Mouse (Mus musculus) G1E (cell line): ENCODE data around the gene Psmb7. TPM values are rescaled to one million over a fixed set of nuclear protein-coding genes. Genes with fewer than 3 reads are reported as not detected.
A peak's percentile ranks its signal among the peaks of the same experiment; 100 is the strongest.

ENCODE experiments used
- ATAC-seq: 2 replicates; pipeline ENCODE4 v1.8.0; 2016; ENCODE audit warnings: mild to moderate bottlenecking; ENCODE audit not compliant: insufficient number of reproducible peaks, poor library complexity, low FRiP score, severe bottlenecking; ENCODE audit errors: extremely low read depth
- DNase-seq: peaks from one replicate; pipeline ENCODE4 v3.0.0; 2012; ENCODE audit warnings: low spot score
- H3K27me3 ChIP-seq: 2 replicates; pipeline ENCODE4 v1.6.1; 2012; ENCODE audit warnings: mild to moderate bottlenecking, low read length, inconsistent platforms; ENCODE audit not compliant: insufficient read depth
- H3K36me3 ChIP-seq: replicated peaks from 2 replicates; pipeline ENCODE3; 2012; ENCODE audit warnings: mild to moderate bottlenecking, inconsistent platforms
- H3K4me1 ChIP-seq: 2 replicates; pipeline ENCODE4 v1.6.1; 2012; ENCODE audit warnings: low read depth, low read length, inconsistent platforms, mixed read lengths; ENCODE audit not compliant: insufficient read depth
- H3K4me3 ChIP-seq: 2 replicates; pipeline ENCODE4 v1.5.1; 2012; ENCODE audit warnings: low read depth, mild to moderate bottlenecking, inconsistent platforms, low read length, moderate library complexity, mixed read lengths
- H3K9me3 ChIP-seq: replicated peaks from 2 replicates; pipeline ENCODE4 v1.6.1; 2012; ENCODE audit warnings: inconsistent platforms
- CTCF ChIP-seq: IDR thresholded peaks from 2 replicates; pipeline ENCODE4 v1.5.1; 2012; ENCODE audit warnings: low read depth, low read length, inconsistent platforms, mixed read lengths
- GATA1 ChIP-seq: IDR thresholded peaks from 2 replicates; pipeline ENCODE4 v1.6.1; 2012; ENCODE audit warnings: borderline replicate concordance, low read length, inconsistent platforms, mixed read lengths
- GATA2 ChIP-seq: IDR thresholded peaks from 2 replicates; pipeline ENCODE4 v1.6.1; 2012; ENCODE audit warnings: low read depth, low read length, inconsistent platforms, borderline replicate concordance
- POLR2AphosphoS5 ChIP-seq: IDR thresholded peaks from 2 replicates; pipeline ENCODE4 v1.6.1; 2012; ENCODE audit warnings: low read depth, low read length, inconsistent platforms; ENCODE audit not compliant: insufficient replicate concordance
- TAL1 ChIP-seq: conservative IDR thresholded peaks from 2 replicates; pipeline ENCODE4 v1.6.1; 2012; ENCODE audit warnings: low read depth, low read length, inconsistent platforms, mixed read lengths
- polyA plus RNA-seq: library from polyadenylated mRNA; stranded (reverse); fragments of >175 nt; gene quantifications from 2 replicates; pipeline ENCODE4 v1.2.3, GENCODE M21; 2012
- total RNA-seq, 2 experiments: library from RNA; stranded (forward) in 1 of 2; stranded (reverse) in 1 of 2; fragments of 200-1000 nt in 1 of 2; fragments of >200 nt in 1 of 2; fragmentation: Nextera tagmentation in 1 of 2; gene quantifications; 2 replicates each; pipeline ENCODE4 v1.2.3; 2014 to 2017

Gene Psmb7
- total and polyA plus RNA-seq, 3 experiments, result 15.2 to 261 (median 114) TPM

- Histone ChIP-seq H3K4me1 (peaks cover 20% of the 10 kb centered on the region), H3K36me3 (peaks cover 89% of the 10 kb centered on the region), H3K27me3 (no peaks in the 10 kb centered on the region), H3K4me3 (no peak overlapping the region), H3K9me3 (no peaks in the 10 kb centered on the region)
- ATAC-seq (no peak), DNase-seq (peak; percentile 27)
- TF ChIP-seq GATA2 (no peak), GATA1 (no peak), CTCF (no peak), TAL1 (no peak), POLR2AphosphoS5 (no peak)
Observed at GRCm38 (mm10) chr2:38591751-38592459, 52.0 kb downstream of the Psmb7 start.

DNA sequence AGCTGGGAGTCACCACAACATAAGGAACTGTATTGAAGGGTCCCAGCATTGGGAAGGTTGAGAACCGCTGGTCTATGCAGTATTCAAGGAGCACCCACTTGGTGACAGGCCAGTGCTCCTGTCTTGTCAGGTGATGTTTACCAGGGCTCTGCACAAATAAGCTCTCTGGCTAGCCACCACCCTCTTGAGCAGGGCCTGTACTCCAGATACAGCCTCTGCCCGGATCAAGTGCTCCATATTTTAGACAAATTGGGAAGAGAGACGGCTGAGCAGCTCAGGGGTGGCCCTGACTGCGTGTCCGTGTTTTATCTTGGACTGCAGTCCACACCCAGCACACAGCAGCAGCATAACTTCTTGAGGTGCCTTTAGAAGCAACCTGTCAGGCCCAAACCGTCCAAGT lies 57.2 kb downstream of the Psmb7 start:
- H3K27me3 ChIP-seq, result no peaks in the 10 kb centered on the region
- peaks cover 93% of the 10 kb centered on the region for H3K36me3 ChIP-seq
- TF ChIP-seq GATA1, result no peak
- no peak for TF ChIP-seq CTCF
- no peak for TF ChIP-seq GATA2
- TF ChIP-seq POLR2AphosphoS5, result no peak
- no peak for TF ChIP-seq TAL1
- ATAC-seq, result no peak
- H3K4me3 ChIP-seq, result no peak overlapping the region
- H3K4me1 ChIP-seq, result peaks cover 6% of the 10 kb centered on the region
- H3K9me3 ChIP-seq, result no peaks in the 10 kb centered on the region
- no peak for DNase-seq

- H3K27me3 ChIP-seq, result no peaks in the 10 kb centered on the region
- no peak for TF ChIP-seq POLR2AphosphoS5
- no peak for TF ChIP-seq TAL1
- TF ChIP-seq GATA2, result no peak
- TF ChIP-seq GATA1, result no peak
- TF ChIP-seq CTCF, result no peak
- ATAC-seq (no peak), DNase-seq (no peak)
- H3K4me3 ChIP-seq, result no peak overlapping the region
- peaks cover 8% of the 10 kb centered on the region; the same call in 1 of the 2 replicates for H3K4me1 ChIP-seq
- no peaks in the 10 kb centered on the region for H3K9me3 ChIP-seq
- peaks cover 95% of the 10 kb centered on the region for H3K36me3 ChIP-seq
Observed at GRCm38 (mm10) chr2:38585379-38585736, 58.5 kb downstream of the Psmb7 start.

DNA sequence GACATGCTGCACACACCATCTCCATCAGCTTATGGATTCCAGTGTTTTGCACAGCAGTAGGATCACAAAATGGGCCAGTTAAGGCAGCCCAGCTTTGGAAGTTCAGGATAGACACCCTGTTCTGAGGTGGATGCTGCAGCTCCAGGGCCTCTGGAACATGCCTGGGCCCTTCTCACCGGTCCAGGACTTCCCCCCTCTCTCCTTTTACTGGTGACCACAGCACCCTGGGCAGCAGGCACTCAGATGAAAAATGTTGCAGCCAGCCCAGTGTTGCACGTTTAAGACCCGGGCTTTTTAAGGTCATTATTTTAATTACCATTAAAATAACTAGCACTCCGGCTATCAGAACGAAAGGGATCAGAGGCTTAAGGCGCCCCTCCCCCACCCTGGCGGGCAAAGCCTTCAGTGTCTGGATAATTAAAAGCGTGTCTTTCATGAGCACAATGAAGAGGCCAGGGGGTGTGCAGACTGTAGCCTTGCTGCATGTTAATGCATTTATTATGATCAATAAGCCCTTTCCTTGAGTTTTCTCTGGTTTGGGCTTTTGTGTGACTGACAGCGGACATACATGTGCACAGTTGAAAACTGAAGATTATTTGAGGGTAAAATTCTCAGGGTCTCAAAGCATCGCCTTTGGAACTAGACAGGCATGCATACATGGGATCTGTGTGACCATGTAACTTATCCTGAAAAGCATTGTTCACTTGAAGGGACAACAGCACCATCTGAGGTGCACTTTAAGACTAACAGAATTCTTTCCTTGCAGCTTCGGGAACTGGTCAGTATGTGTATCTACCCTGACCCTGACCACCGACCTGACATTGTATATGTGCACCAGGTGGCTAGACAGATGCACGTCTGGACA lies 59.1 kb downstream of the Psmb7 start:
- ATAC-seq (no peak), DNase-seq (no peak)
- Histone ChIP-seq H3K27me3 (no peaks in the 10 kb centered on the region), H3K9me3 (no peaks in the 10 kb centered on the region), H3K4me1 (peaks cover 5% of the 10 kb centered on the region; the same call in 1 of the 2 replicates), H3K4me3 (no peak overlapping the region), H3K36me3 (peaks cover 95% of the 10 kb centered on the region)
- TF ChIP-seq CTCF, result no peak

DNA sequence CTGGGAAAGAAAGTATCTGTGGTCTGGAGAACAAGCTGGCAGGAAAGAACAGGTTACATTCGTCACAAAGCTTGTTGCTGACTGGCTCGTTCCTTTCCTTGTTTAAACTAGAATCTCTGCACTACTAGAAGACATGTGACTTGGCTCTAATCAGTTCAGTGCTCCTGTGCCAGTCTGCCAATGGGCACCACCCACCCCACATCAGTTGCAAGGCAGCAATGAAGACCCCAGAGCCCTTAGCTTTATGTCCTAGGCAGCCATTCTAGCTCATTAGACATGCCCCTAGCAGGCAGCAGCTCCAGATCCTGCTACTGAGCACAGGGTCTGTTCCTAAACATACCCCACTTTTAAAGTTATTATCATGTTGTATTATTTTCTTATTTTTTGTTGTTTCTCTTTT lies 59.9 kb downstream of the Psmb7 start:
- TF ChIP-seq TAL1 (no peak), CTCF (no peak), POLR2AphosphoS5 (no peak), GATA2 (no peak), GATA1 (no peak)
- ATAC-seq, result no peak
- no peak for DNase-seq
- no peaks in the 10 kb centered on the region for H3K27me3 ChIP-seq
- H3K36me3 ChIP-seq, result peaks cover 95% of the 10 kb centered on the region
- H3K4me3 ChIP-seq, result no peak overlapping the region
- peaks cover 5% of the 10 kb centered on the region; the same call in 1 of the 2 replicates for H3K4me1 ChIP-seq
- H3K9me3 ChIP-seq, result no peaks in the 10 kb centered on the region

DNA sequence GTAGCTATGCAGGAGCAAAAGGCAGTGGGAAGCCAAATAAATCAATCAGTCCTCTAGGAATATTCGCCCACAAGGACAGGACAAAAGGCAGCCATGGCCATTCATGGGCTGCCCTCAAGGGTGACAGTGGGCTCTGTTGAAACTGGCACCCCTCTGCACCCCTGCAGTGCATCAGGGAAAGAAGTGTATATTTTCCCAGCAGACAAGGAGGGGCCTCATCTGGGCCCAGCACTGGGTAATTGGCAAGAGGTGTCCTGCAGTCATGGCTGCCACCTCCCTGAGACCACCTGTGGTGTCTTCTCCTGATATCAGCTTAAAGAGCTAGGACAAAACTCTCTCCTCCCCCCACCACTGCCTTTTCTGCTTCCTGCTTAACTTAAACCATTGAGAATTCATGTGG lies 64.4 kb downstream of the Psmb7 start:
- TF ChIP-seq GATA1 (no peak), GATA2 (no peak), TAL1 (no peak), POLR2AphosphoS5 (no peak), CTCF (no peak)
- Histone ChIP-seq H3K36me3 (peaks cover 97% of the 10 kb centered on the region), H3K4me1 (peaks cover 14% of the 10 kb centered on the region), H3K4me3 (no peak overlapping the region), H3K9me3 (no peaks in the 10 kb centered on the region), H3K27me3 (no peaks in the 10 kb centered on the region)
- ATAC-seq (no peak), DNase-seq (no peak)
